Mouse (Mus musculus): Measurements from ENCODE around the gene Treh. TPM values are rescaled to one million over a fixed set of nuclear protein-coding genes. Genes with fewer than 3 reads are reported as not detected.
A peak's percentile ranks its signal among the peaks of the same experiment; 100 is the strongest.

Gene Treh
- polyA plus RNA-seq, 1 experiment from 2014 or later, result 2.2 TPM

DNA sequence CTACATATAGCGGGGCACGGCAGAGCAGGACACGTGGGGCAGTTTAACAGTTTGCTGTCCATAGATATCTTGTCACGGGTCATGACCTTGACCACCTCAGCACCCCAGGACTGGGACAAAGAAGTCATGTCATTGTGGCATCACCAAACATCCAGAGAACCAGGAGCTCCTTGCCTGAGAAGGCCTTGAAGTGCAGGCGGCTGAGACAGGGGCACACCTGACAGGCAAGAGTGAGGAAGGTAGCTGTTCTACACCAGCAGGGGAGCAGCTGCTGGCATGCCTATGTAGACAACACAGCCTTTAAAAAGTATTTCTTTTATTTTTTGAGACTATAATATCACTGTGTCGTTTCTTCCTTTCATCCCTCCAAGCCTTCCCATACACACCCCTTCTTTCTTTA is 26.7 kb upstream of the Treh start:
- no peak overlapping the region for H3K4me2 ChIP-seq (ENCODE audit: low read length)
- H3K27me3 ChIP-seq (ENCODE audit: insufficient read depth, low read length), result no peaks in the 10 kb centered on the region
- no peak overlapping the region for H3K9ac ChIP-seq (ENCODE audit: low read depth, low read length)
- no peak for TF ChIP-seq CTCF (IDR thresholded peaks at IDR 0.05; ENCODE audit: low read depth)
- DNase-seq (ENCODE audit: low spot score) (no peak), ATAC-seq (replicated peaks; ENCODE audit: low FRiP score, low read depth) (no peak)
- WGBS, result 87% methylated on average over 6 of the region's 6 CpGs
- H3K4me3 ChIP-seq (replicated peaks; ENCODE audit: low read depth, low read length), result no peak overlapping the region
- no peaks in the 10 kb centered on the region for H3K4me1 ChIP-seq (replicated peaks; ENCODE audit: insufficient read depth, low read length)
- no peak overlapping the region for H3K27ac ChIP-seq
- H3K36me3 ChIP-seq (ENCODE audit: insufficient read depth, low read length), result no peaks in the 10 kb centered on the region
- H3K9me3 ChIP-seq (replicated peaks; ENCODE audit: low read length), result no peaks in the 10 kb centered on the region

DNA sequence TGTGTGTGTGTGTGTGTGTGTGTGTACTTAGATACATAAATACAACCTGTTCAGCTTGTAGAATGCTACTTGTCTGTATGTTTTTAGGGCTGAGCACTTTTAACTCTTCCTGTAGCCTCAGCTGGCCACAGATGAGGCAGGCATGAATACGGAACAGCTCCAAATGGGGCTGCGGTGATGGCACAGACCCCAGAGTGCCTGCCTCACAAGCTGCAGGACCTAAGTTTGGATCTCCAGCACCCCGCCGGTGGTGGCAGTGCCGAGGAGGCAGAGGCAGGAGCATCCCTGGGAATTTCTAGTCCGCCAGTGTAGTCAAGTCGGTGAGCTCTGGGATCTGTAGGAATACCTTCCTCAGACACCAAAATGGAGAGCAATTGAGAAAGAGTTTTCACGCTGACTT is 26.0 kb upstream of the Treh start:
- H3K27ac ChIP-seq, result no peak overlapping the region
- ATAC-seq (replicated peaks; ENCODE audit: low FRiP score, low read depth) (no peak), DNase-seq (ENCODE audit: low spot score) (no peak)
- H3K9ac ChIP-seq (ENCODE audit: low read depth, low read length), result no peak overlapping the region
- no peaks in the 10 kb centered on the region for H3K27me3 ChIP-seq (ENCODE audit: insufficient read depth, low read length)
- no peak overlapping the region for H3K4me3 ChIP-seq (replicated peaks; ENCODE audit: low read depth, low read length)
- H3K9me3 ChIP-seq (replicated peaks; ENCODE audit: low read length), result no peaks in the 10 kb centered on the region
- no peak for TF ChIP-seq CTCF (IDR thresholded peaks at IDR 0.05; ENCODE audit: low read depth)
- 92% methylated on average over 8 of the region's 8 CpGs for WGBS
- H3K36me3 ChIP-seq (ENCODE audit: insufficient read depth, low read length), result no peaks in the 10 kb centered on the region
- no peak overlapping the region for H3K4me2 ChIP-seq (ENCODE audit: low read length)
- no peaks in the 10 kb centered on the region for H3K4me1 ChIP-seq (replicated peaks; ENCODE audit: insufficient read depth, low read length)

DNA sequence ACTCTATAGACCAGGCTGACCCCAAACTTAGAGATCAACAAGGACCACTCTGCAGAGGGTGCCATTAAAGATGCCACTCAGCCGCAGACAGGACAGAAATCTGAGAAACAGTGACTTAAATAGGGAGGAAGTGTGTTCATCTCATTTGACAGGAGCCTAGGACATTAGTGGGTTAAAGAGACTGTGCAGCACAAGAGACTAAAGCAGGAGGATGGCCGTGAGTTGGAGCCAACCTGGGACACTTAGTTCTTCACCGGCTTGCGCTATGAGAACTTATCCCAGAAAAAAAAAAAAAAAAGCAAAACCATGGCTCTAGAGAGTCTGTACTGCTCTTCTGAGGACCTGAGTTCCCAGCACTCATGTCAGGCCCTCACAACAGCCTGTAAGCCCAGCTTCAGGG is 25.4 kb upstream of the Treh start:
- no peak for DNase-seq (ENCODE audit: low spot score)
- no peak for ATAC-seq (replicated peaks; ENCODE audit: low FRiP score, low read depth)
- Histone ChIP-seq H3K9me3 (replicated peaks; ENCODE audit: low read length) (no peaks in the 10 kb centered on the region), H3K9ac (ENCODE audit: low read depth, low read length) (no peak overlapping the region), H3K36me3 (ENCODE audit: insufficient read depth, low read length) (no peaks in the 10 kb centered on the region), H3K4me2 (ENCODE audit: low read length) (no peak overlapping the region), H3K4me1 (replicated peaks; ENCODE audit: insufficient read depth, low read length) (no peaks in the 10 kb centered on the region), H3K27me3 (ENCODE audit: insufficient read depth, low read length) (no peaks in the 10 kb centered on the region), H3K27ac (no peak overlapping the region), H3K4me3 (replicated peaks; ENCODE audit: low read depth, low read length) (no peak overlapping the region)
- WGBS, result 69% methylated on average over 4 of the region's 4 CpGs
- no peak for TF ChIP-seq CTCF (IDR thresholded peaks at IDR 0.05; ENCODE audit: low read depth)

DNA sequence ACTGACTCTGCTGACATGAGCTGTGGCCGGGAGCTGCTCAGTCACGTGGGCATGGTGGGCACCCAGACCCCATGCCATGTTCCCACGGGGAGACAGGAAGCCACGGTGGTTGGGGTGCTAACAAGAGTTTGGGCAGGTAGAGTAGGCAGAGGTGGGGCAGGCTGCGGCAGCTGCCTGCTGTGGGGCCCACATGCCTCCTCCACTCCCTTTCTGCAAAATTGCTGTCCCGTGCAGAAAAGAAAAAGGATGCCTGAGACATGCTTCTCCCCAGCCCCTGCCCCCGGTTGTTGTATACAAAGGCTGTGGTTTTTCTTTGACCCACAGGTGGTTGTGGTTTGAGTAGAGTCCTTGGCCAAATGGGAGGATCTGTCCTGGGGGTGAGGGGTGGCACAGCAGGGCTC is 24.2 kb upstream of the Treh start:
- Histone ChIP-seq H3K9me3 (replicated peaks; ENCODE audit: low read length) (no peaks in the 10 kb centered on the region), H3K9ac (ENCODE audit: low read depth, low read length) (no peak overlapping the region), H3K4me2 (ENCODE audit: low read length) (no peak overlapping the region), H3K4me3 (replicated peaks; ENCODE audit: low read depth, low read length) (no peak overlapping the region), H3K27ac (no peak overlapping the region), H3K4me1 (replicated peaks; ENCODE audit: insufficient read depth, low read length) (no peaks in the 10 kb centered on the region), H3K36me3 (ENCODE audit: insufficient read depth, low read length) (no peaks in the 10 kb centered on the region), H3K27me3 (ENCODE audit: insufficient read depth, low read length) (no peaks in the 10 kb centered on the region)
- DNase-seq (ENCODE audit: low spot score) (no peak), ATAC-seq (replicated peaks; ENCODE audit: low FRiP score, low read depth) (no peak)
- no peak for TF ChIP-seq CTCF (IDR thresholded peaks at IDR 0.05; ENCODE audit: low read depth)
- 63% methylated on average over 7 of the region's 7 CpGs for WGBS

DNA sequence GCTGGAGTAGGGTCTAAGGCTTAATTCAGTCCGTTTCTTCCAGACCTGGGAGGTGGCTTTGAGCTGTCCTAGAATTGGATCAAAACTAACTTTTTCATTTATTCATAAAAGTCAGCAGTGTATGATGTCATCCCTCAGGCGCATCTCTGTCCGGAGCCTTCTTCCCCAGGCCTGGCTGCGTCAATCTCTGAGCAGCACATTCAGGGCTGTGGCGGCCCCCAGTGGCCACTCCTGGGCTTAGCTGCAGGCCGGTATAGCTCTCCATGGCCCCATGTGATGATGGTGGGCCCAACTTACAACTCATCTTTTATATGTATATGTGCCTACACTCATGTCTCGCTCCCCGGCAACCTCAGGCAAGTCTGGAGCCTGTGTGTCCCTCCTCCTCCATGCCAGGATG is 21.0 kb upstream of the Treh start:
- Histone ChIP-seq H3K36me3 (ENCODE audit: insufficient read depth, low read length) (no peaks in the 10 kb centered on the region), H3K4me2 (ENCODE audit: low read length) (no peak overlapping the region), H3K9me3 (replicated peaks; ENCODE audit: low read length) (no peaks in the 10 kb centered on the region), H3K27ac (no peak overlapping the region), H3K4me1 (replicated peaks; ENCODE audit: insufficient read depth, low read length) (0 out of 2 replicates have a peak, but pooled peaks cover 5% of the 10 kb centered on the region), H3K4me3 (replicated peaks; ENCODE audit: low read depth, low read length) (no peak overlapping the region), H3K9ac (ENCODE audit: low read depth, low read length) (no peak overlapping the region), H3K27me3 (ENCODE audit: insufficient read depth, low read length) (no peaks in the 10 kb centered on the region)
- ATAC-seq (replicated peaks; ENCODE audit: low FRiP score, low read depth), result peak; percentile 81
- DNase-seq (ENCODE audit: low spot score), result peak; percentile 84
- WGBS, result 11% methylated on average over 8 of the region's 8 CpGs
- peak; percentile 93 for TF ChIP-seq CTCF (IDR thresholded peaks at IDR 0.05; ENCODE audit: low read depth)

DNA sequence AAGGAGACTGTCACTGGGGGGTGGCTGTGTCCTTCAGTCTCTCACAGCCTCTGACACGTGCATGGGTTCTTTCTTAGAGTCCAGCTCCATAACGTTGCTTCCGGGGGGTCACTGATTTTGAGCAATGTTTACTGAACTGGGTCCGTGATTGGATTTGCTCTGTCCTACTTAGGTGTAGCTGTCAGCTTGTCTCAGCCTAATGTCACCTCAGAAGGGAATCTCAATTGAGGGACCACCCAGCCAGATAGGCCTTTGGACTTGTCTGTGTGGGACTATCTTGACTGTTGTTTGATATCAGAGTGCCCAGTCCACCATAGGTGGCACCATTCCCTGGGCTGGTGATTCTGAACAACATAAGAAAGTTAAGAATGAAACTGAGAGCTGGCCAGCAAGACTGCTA is 19.1 kb upstream of the Treh start:
- no peak overlapping the region for H3K27ac ChIP-seq
- 0 out of 2 replicates have a peak, but pooled peaks cover 5% of the 10 kb centered on the region for H3K4me1 ChIP-seq (replicated peaks; ENCODE audit: insufficient read depth, low read length)
- DNase-seq (ENCODE audit: low spot score) (no peak), ATAC-seq (replicated peaks; ENCODE audit: low FRiP score, low read depth) (no peak)
- TF ChIP-seq CTCF (IDR thresholded peaks at IDR 0.05; ENCODE audit: low read depth), result no peak
- no peaks in the 10 kb centered on the region for H3K9me3 ChIP-seq (replicated peaks; ENCODE audit: low read length)
- no peak overlapping the region for H3K4me3 ChIP-seq (replicated peaks; ENCODE audit: low read depth, low read length)
- H3K9ac ChIP-seq (ENCODE audit: low read depth, low read length), result no peak overlapping the region
- 73% methylated on average over 4 of the region's 4 CpGs for WGBS
- no peak overlapping the region for H3K4me2 ChIP-seq (ENCODE audit: low read length)
- no peaks in the 10 kb centered on the region for H3K27me3 ChIP-seq (ENCODE audit: insufficient read depth, low read length)
- H3K36me3 ChIP-seq (ENCODE audit: insufficient read depth, low read length), result no peaks in the 10 kb centered on the region

Measured in kidney, postnatal 0 days (tissue).